ENCODE assay signal across 8 mouse cellular contexts in genomic region chr5:24840975-24841431, GRCm38 (mm10). TPM values are rescaled to one million over a fixed set of nuclear protein-coding genes. Genes with fewer than 3 reads are reported as not detected.
DNase-seq lines count a peak whose midpoint lies in the region; ATAC-seq and TF ChIP-seq lines count a peak whose summit lies in the region.

No protein-coding gene starts in this region.

- 8% methylated on average over 11 of the region's 11 CpGs for WGBS in lung, adult 2 months
- 11% methylated on average over 11 of the region's 11 CpGs for WGBS in intestine, embryonic 15.5 days
- 33% methylated on average over 11 of the region's 11 CpGs for WGBS in midbrain, embryonic 10.5 days

- no peak overlapping the region for H3K27ac ChIP-seq in intestine, embryonic 15.5 days
- H3K27ac ChIP-seq in midbrain, embryonic 10.5 days (replicated peaks): peak overlapping the region; percentile 98

- no peaks in the 10 kb centered on the region for H3K9me3 ChIP-seq in intestine, embryonic 15.5 days
- no peaks in the 10 kb centered on the region for H3K9me3 ChIP-seq in midbrain, embryonic 10.5 days (replicated peaks)

- ATAC-seq in intestine, embryonic 15.5 days: no peak

- no peaks in the 10 kb centered on the region for H3K36me3 ChIP-seq in intestine, embryonic 15.5 days
- 0 out of 2 replicates have a peak, but pooled peaks cover 5% of the 10 kb centered on the region for H3K36me3 ChIP-seq in midbrain, embryonic 10.5 days

- DNase-seq in lung, adult 2 months: no peak
- DNase-seq in lung, postnatal 4 days: no peak
- DNase-seq in embryo, embryonic 9.5 days (ENCODE audit: extremely low spot score): peak; percentile 12
- DNase-seq in midbrain, embryonic 10.5 days (ENCODE audit: low spot score): peak; percentile 19
- no peak for DNase-seq in urinary bladder, postnatal 10 days (ENCODE audit: low spot score)
- no peak for DNase-seq in gastrocnemius, postnatal 10 days
- DNase-seq in layer of hippocampus, postnatal 14 days (ENCODE audit: low spot score in 2 of 2): no peak

- no peak for TF ChIP-seq CTCF in lung, adult 2 months (IDR thresholded peaks at IDR 0.05; ENCODE audit: insufficient read depth, low read length)

- peak overlapping the region; percentile 83 for H3K4me2 ChIP-seq in intestine, embryonic 15.5 days (replicated peaks)

- H3K4me3 ChIP-seq in lung, adult 2 months (replicated peaks; ENCODE audit: extremely low read depth, low read depth, low read length): peak overlapping the region; percentile 87
- peak overlapping the region; percentile 89 for H3K4me3 ChIP-seq in intestine, embryonic 15.5 days (replicated peaks)
- peak overlapping the region; percentile 93 for H3K4me3 ChIP-seq in midbrain, embryonic 10.5 days

- H3K9ac ChIP-seq in intestine, embryonic 15.5 days: peak overlapping the region; percentile 93

- no peaks in the 10 kb centered on the region for H3K27me3 ChIP-seq in intestine, embryonic 15.5 days (replicated peaks)
- no peaks in the 10 kb centered on the region for H3K27me3 ChIP-seq in midbrain, embryonic 10.5 days (ENCODE audit: low read depth, poor library complexity, severe bottlenecking)

- peaks cover 24% of the 10 kb centered on the region for H3K4me1 ChIP-seq in lung, adult 2 months (ENCODE audit: control insufficient read depth, insufficient read depth, low read length)
- H3K4me1 ChIP-seq in intestine, embryonic 15.5 days (replicated peaks): peaks cover 8% of the 10 kb centered on the region
- H3K4me1 ChIP-seq in midbrain, embryonic 10.5 days: peaks cover 36% of the 10 kb centered on the region

- TF ChIP-seq POLR2A in lung, adult 2 months (IDR thresholded peaks at IDR 0.05; ENCODE audit: borderline replicate concordance, extremely low read depth, low read depth, low read length): no peak

RNA-seq across cellular contexts. Expression of gene Rheb, which starts 1.4 kb away (rescaled TPM):
- polyA plus RNA-seq in lung, adult 2 months (2012; rRNA removed): 27.1 and 28.9 TPM in 2 replicates
- polyA plus RNA-seq in intestine, embryonic 15.5 days (2015; fragmentation: Nextera tagmentation; extraction: Ambion mirVana): 209 and 246 TPM in 2 replicates
- 179 and 183 TPM in 2 replicates for polyA plus RNA-seq in midbrain, embryonic 10.5 days (2016; fragmentation: Nextera tagmentation; extraction: Ambion mirVana)
- total RNA-seq in gastrocnemius, postnatal 10 days (2021): 10 to 100 TPM; 62.2 to 62.8 TPM
- total RNA-seq in layer of hippocampus, postnatal 14 days (2021): 100 to 1,000 TPM; 111 to 117 TPM

Comparison
In these comparisons a context has a peak if more than half of its experiments do, and no peak if none do; other contexts are left out.
1. DNase-seq: peak in embryo, embryonic 9.5 days (single experiment) and midbrain, embryonic 10.5 days (single experiment); none in lung, adult 2 months (single experiment), lung, postnatal 4 days (0 of 2), urinary bladder, postnatal 10 days (single experiment), gastrocnemius, postnatal 10 days (single experiment) and layer of hippocampus, postnatal 14 days (0 of 2).
2. Peak in every context shown above with its lines, with median percentiles within 50 percentile points of each other: H3K4me3 ChIP-seq.